Mouse (Mus musculus) layer of hippocampus, adult 18-20 months (tissue): ENCODE results near the gene Ldlrap1. TPM values are rescaled to one million over a fixed set of nuclear protein-coding genes. Genes with fewer than 3 reads are reported as not detected.

Experiments used
- DNase-seq, 2 experiments: peaks; one replicate each; pipeline ENCODE4 v3.0.0; 2022; ENCODE audit warnings: low spot score in 2 of 2
- total RNA-seq, 2 experiments: library from RNA; stranded (reverse); gene quantifications; 2 replicates each; pipeline ENCODE4 v1.2.3; 2021

Gene Ldlrap1
- total RNA-seq, 2 experiments from 2014 or later, result 1.3 to 2.4 TPM

GRCm38 (mm10) chr4:134720371-134720770 lies 47.5 kb downstream of the Ldlrap1 start:
- DNase-seq, result no peak

- DNase-seq, result no peak
Measured at GRCm38 (mm10) chr4:134719489-134719888, 48.3 kb downstream of the Ldlrap1 start.

- DNase-seq, result peak; percentile 68 to 87
Measured at GRCm38 (mm10) chr4:134713937-134714336, 53.9 kb downstream of the Ldlrap1 start.

- no peak for DNase-seq
Measured at GRCm38 (mm10) chr4:134705311-134705710, 62.5 kb downstream of the Ldlrap1 start.

- DNase-seq, result no peak
Measured at GRCm38 (mm10) chr4:134704590-134704989, 63.2 kb downstream of the Ldlrap1 start.

- DNase-seq, result peak; percentile 97 to 99
Measured at GRCm38 (mm10) chr4:134703835-134704546, 63.8 kb downstream of the Ldlrap1 start, which contains the start of gene Man1c1. Man1c1 (minus strand) TSS chr4:134704290.

GRCm38 (mm10) chr4:134702981-134703834 lies 64.6 kb downstream of the Ldlrap1 start:
- no peak for DNase-seq

- peak; percentile 49 to 82 for DNase-seq
Measured at GRCm38 (mm10) chr4:134701934-134702333, 65.9 kb downstream of the Ldlrap1 start.

- no peak for DNase-seq
Measured at GRCm38 (mm10) chr4:134700911-134701310, 66.9 kb downstream of the Ldlrap1 start.

- no peak for DNase-seq
Measured at GRCm38 (mm10) chr4:134693202-134693940, 74.5 kb downstream of the Ldlrap1 start.

GRCm38 (mm10) chr4:134692388-134692787 lies 75.4 kb downstream of the Ldlrap1 start:
- DNase-seq, result no peak

Other genes starting within 250 kb of the Ldlrap1 start
- gene Mtfr1l, start 232.6 kb downstream of the Ldlrap1 start, total RNA-seq, result 10 to 100 TPM; 69.0 to 70.7 TPM
- 10 to 100 TPM; 18.1 to 20.0 TPM for gene Selenon, start 215.9 kb downstream of the Ldlrap1 start, total RNA-seq
- 10 to 100 TPM; 24.1 to 26.7 TPM for gene Man1c1, start 63.7 kb downstream of the Ldlrap1 start, total RNA-seq
- 10 to 100 TPM; 42.5 to 44.9 TPM for gene Maco1, start 85.3 kb upstream of the Ldlrap1 start, total RNA-seq
- gene Rhd, start 96.5 kb upstream of the Ldlrap1 start, total RNA-seq, result not detected
- gene Tmem50a, start 147.0 kb upstream of the Ldlrap1 start, total RNA-seq, result 100 to 1,000 TPM; 120 to 123 TPM
- gene Rsrp1, start 155.6 kb upstream of the Ldlrap1 start, total RNA-seq, result 100 to 1,000 TPM; 256 to 262 TPM
- 10 to 100 TPM; 58.8 to 69.7 TPM for gene Syf2, start 162.9 kb upstream of the Ldlrap1 start, total RNA-seq